Mouse (Mus musculus): ENCODE measurements around the gene Gfra1. TPM values are rescaled to one million over a fixed set of nuclear protein-coding genes. Genes with fewer than 3 reads are reported as not detected.
A peak's percentile ranks its signal among the peaks of the same experiment; 100 is the strongest.

Gene Gfra1
- polyA plus RNA-seq, 1 experiment = 25.1 TPM

GRCm38 (mm10) chr19:58316474-58316873 lies 139.2 kb downstream of the Gfra1 start:
- Histone ChIP-seq H3K27ac (ENCODE audit: insufficient read depth, low read length) (no peak overlapping the region), H3K4me1 (ENCODE audit: control insufficient read depth, insufficient read depth, low read length) (no peaks in the 10 kb centered on the region), H3K4me3 (ENCODE audit: insufficient read depth, low read length) (no peak overlapping the region)
- TF ChIP-seq POLR2A (IDR thresholded peaks at IDR 0.05; ENCODE audit: extremely low read depth, insufficient read depth, low read length) = no peak

GRCm38 (mm10) chr19:58315681-58316080 lies 140.0 kb downstream of the Gfra1 start:
- no peaks in the 10 kb centered on the region for H3K4me1 ChIP-seq (ENCODE audit: control insufficient read depth, insufficient read depth, low read length)
- no peak overlapping the region for H3K4me3 ChIP-seq (ENCODE audit: insufficient read depth, low read length)
- H3K27ac ChIP-seq (ENCODE audit: insufficient read depth, low read length) = no peak overlapping the region
- TF ChIP-seq POLR2A (IDR thresholded peaks at IDR 0.05; ENCODE audit: extremely low read depth, insufficient read depth, low read length) (no peak), CTCF (IDR thresholded peaks at IDR 0.05; ENCODE audit: extremely low read depth, insufficient read depth, low read length) (no peak)

- Histone ChIP-seq H3K4me3 (ENCODE audit: insufficient read depth, low read length) (no peak overlapping the region), H3K27ac (ENCODE audit: insufficient read depth, low read length) (no peak overlapping the region), H3K4me1 (ENCODE audit: control insufficient read depth, insufficient read depth, low read length) (no peaks in the 10 kb centered on the region)
- TF ChIP-seq CTCF (IDR thresholded peaks at IDR 0.05; ENCODE audit: extremely low read depth, insufficient read depth, low read length) = no peak
- TF ChIP-seq POLR2A (IDR thresholded peaks at IDR 0.05; ENCODE audit: extremely low read depth, insufficient read depth, low read length) = no peak
Measured at GRCm38 (mm10) chr19:58314631-58315030, 141.1 kb downstream of the Gfra1 start.

GRCm38 (mm10) chr19:58313785-58314184 lies 141.9 kb downstream of the Gfra1 start:
- TF ChIP-seq CTCF (IDR thresholded peaks at IDR 0.05; ENCODE audit: extremely low read depth, insufficient read depth, low read length) (peak; percentile 14; the same call in 1 of the 2 replicates), POLR2A (IDR thresholded peaks at IDR 0.05; ENCODE audit: extremely low read depth, insufficient read depth, low read length) (no peak)
- Histone ChIP-seq H3K27ac (ENCODE audit: insufficient read depth, low read length) (no peak overlapping the region), H3K4me1 (ENCODE audit: control insufficient read depth, insufficient read depth, low read length) (no peaks in the 10 kb centered on the region), H3K4me3 (ENCODE audit: insufficient read depth, low read length) (no peak overlapping the region)

- Histone ChIP-seq H3K27ac (ENCODE audit: insufficient read depth, low read length) (no peak overlapping the region), H3K4me3 (ENCODE audit: insufficient read depth, low read length) (no peak overlapping the region), H3K4me1 (ENCODE audit: control insufficient read depth, insufficient read depth, low read length) (no peaks in the 10 kb centered on the region)
- TF ChIP-seq POLR2A (IDR thresholded peaks at IDR 0.05; ENCODE audit: extremely low read depth, insufficient read depth, low read length) = no peak
- TF ChIP-seq CTCF (IDR thresholded peaks at IDR 0.05; ENCODE audit: extremely low read depth, insufficient read depth, low read length) = no peak
Measured at GRCm38 (mm10) chr19:58312492-58312891, 143.2 kb downstream of the Gfra1 start.

GRCm38 (mm10) chr19:58310334-58311315 lies 145.1 kb downstream of the Gfra1 start:
- Histone ChIP-seq H3K27ac (ENCODE audit: insufficient read depth, low read length) (no peak overlapping the region), H3K4me1 (ENCODE audit: control insufficient read depth, insufficient read depth, low read length) (no peaks in the 10 kb centered on the region), H3K4me3 (ENCODE audit: insufficient read depth, low read length) (no peak overlapping the region)
- TF ChIP-seq CTCF (IDR thresholded peaks at IDR 0.05; ENCODE audit: extremely low read depth, insufficient read depth, low read length) = no peak
- TF ChIP-seq POLR2A (IDR thresholded peaks at IDR 0.05; ENCODE audit: extremely low read depth, insufficient read depth, low read length) = no peak

GRCm38 (mm10) chr19:58309620-58310275 lies 146.0 kb downstream of the Gfra1 start:
- H3K4me1 ChIP-seq (ENCODE audit: control insufficient read depth, insufficient read depth, low read length) = no peaks in the 10 kb centered on the region
- H3K27ac ChIP-seq (ENCODE audit: insufficient read depth, low read length) = no peak overlapping the region
- H3K4me3 ChIP-seq (ENCODE audit: insufficient read depth, low read length) = no peak overlapping the region
- TF ChIP-seq CTCF (IDR thresholded peaks at IDR 0.05; ENCODE audit: extremely low read depth, insufficient read depth, low read length) (no peak), POLR2A (IDR thresholded peaks at IDR 0.05; ENCODE audit: extremely low read depth, insufficient read depth, low read length) (no peak)

GRCm38 (mm10) chr19:58301105-58301504 lies 154.6 kb downstream of the Gfra1 start:
- Histone ChIP-seq H3K4me3 (ENCODE audit: insufficient read depth, low read length) (no peak overlapping the region), H3K27ac (ENCODE audit: insufficient read depth, low read length) (no peak overlapping the region), H3K4me1 (ENCODE audit: control insufficient read depth, insufficient read depth, low read length) (no peaks in the 10 kb centered on the region)
- TF ChIP-seq POLR2A (IDR thresholded peaks at IDR 0.05; ENCODE audit: extremely low read depth, insufficient read depth, low read length) (no peak), CTCF (IDR thresholded peaks at IDR 0.05; ENCODE audit: extremely low read depth, insufficient read depth, low read length) (no peak)

GRCm38 (mm10) chr19:58297926-58298325 lies 157.8 kb downstream of the Gfra1 start:
- Histone ChIP-seq H3K4me3 (ENCODE audit: insufficient read depth, low read length) (no peak overlapping the region), H3K4me1 (ENCODE audit: control insufficient read depth, insufficient read depth, low read length) (no peaks in the 10 kb centered on the region), H3K27ac (ENCODE audit: insufficient read depth, low read length) (no peak overlapping the region)
- no peak for TF ChIP-seq CTCF (IDR thresholded peaks at IDR 0.05; ENCODE audit: extremely low read depth, insufficient read depth, low read length)
- TF ChIP-seq POLR2A (IDR thresholded peaks at IDR 0.05; ENCODE audit: extremely low read depth, insufficient read depth, low read length) = no peak

- Histone ChIP-seq H3K4me3 (ENCODE audit: insufficient read depth, low read length) (no peak overlapping the region), H3K4me1 (ENCODE audit: control insufficient read depth, insufficient read depth, low read length) (no peaks in the 10 kb centered on the region), H3K27ac (ENCODE audit: insufficient read depth, low read length) (no peak overlapping the region)
- TF ChIP-seq POLR2A (IDR thresholded peaks at IDR 0.05; ENCODE audit: extremely low read depth, insufficient read depth, low read length) (no peak), CTCF (IDR thresholded peaks at IDR 0.05; ENCODE audit: extremely low read depth, insufficient read depth, low read length) (no peak)
Measured at GRCm38 (mm10) chr19:58296842-58297190, 158.9 kb downstream of the Gfra1 start.

All from cortical plate, adult 2 months (tissue).